Mouse (Mus musculus) testis, adult 2 months (tissue): ENCODE results near the gene Mcub. TPM values are rescaled to one million over a fixed set of nuclear protein-coding genes. Genes with fewer than 3 reads are reported as not detected.

ENCODE experiments used
- H3K27ac ChIP-seq: fragments of 200-500 bp; 2 replicates; pipeline ENCODE4 v1.5.1; 2012; ENCODE audit warnings: low read depth, low read length; ENCODE audit not compliant: control insufficient read depth, insufficient read depth
- H3K27me3 ChIP-seq: fragments of 200-500 bp; 2 replicates; pipeline ENCODE4 v1.6.1; 2012; ENCODE audit warnings: mild to moderate bottlenecking, low read length, moderate library complexity; ENCODE audit not compliant: control insufficient read depth, insufficient read depth
- H3K36me3 ChIP-seq: fragments of 200-500 bp; 2 replicates; pipeline ENCODE4 v1.6.1; 2012; ENCODE audit warnings: mild to moderate bottlenecking, low read length; ENCODE audit not compliant: control insufficient read depth, insufficient read depth
- H3K4me1 ChIP-seq: fragments of 200-500 bp; 2 replicates; pipeline ENCODE4 v1.6.1; 2012; ENCODE audit warnings: low read length; ENCODE audit not compliant: control insufficient read depth, insufficient read depth
- H3K4me3 ChIP-seq: fragments of 200-500 bp; 2 replicates; pipeline ENCODE4 v1.5.1; 2012; ENCODE audit warnings: low read depth, mild to moderate bottlenecking, low read length, moderate library complexity, mixed read lengths; ENCODE audit not compliant: control insufficient read depth
- CTCF ChIP-seq: fragments of 200-500 bp; IDR thresholded peaks from 2 replicates; pipeline ENCODE4 v1.5.1; 2012; ENCODE audit warnings: low read depth, mild to moderate bottlenecking, inconsistent platforms, low read length, moderate library complexity; ENCODE audit not compliant: control insufficient read depth, insufficient read depth, insufficient replicate concordance
- POLR2A ChIP-seq: fragments of 200-500 bp; IDR thresholded peaks from 2 replicates; pipeline ENCODE4 v1.6.1; 2012; ENCODE audit warnings: low read depth, mild to moderate bottlenecking, inconsistent platforms, low read length, moderate library complexity; ENCODE audit not compliant: control insufficient read depth
- polyA plus RNA-seq: library from polyadenylated mRNA; depleted of rRNA; stranded (reverse); fragments of >200 nt; gene quantifications from 2 replicates; pipeline ENCODE4 v1.2.3, GENCODE M21; 2012; rRNA removed

Gene Mcub
- polyA plus RNA-seq, 1 experiment = 2.5 TPM

GRCm38 (mm10) chr3:129877327-129877726, 92.7 kb downstream of the Mcub start:
- no peak for TF ChIP-seq POLR2A
- TF ChIP-seq CTCF = no peak
- H3K27ac ChIP-seq = no peak overlapping the region
- peaks cover 6% of the 10 kb centered on the region for H3K4me1 ChIP-seq
- H3K27me3 ChIP-seq = no peaks in the 10 kb centered on the region
- H3K36me3 ChIP-seq = no peaks in the 10 kb centered on the region
- no peak overlapping the region for H3K4me3 ChIP-seq

Other genes starting within 250 kb of the Mcub start
- 3.4 and 5.7 TPM in 2 replicates for gene Egf, start 214.9 kb downstream of the Mcub start, polyA plus RNA-seq
- not detected in 2 replicates for gene Lrit3, start 166.2 kb downstream of the Mcub start, polyA plus RNA-seq
- 0.28 and 0.42 TPM in 2 replicates for gene Rrh, start 147.6 kb downstream of the Mcub start, polyA plus RNA-seq
- gene Gar1, start 138.8 kb downstream of the Mcub start, polyA plus RNA-seq = 43.1 and 49.6 TPM in 2 replicates
- gene Cfi, start 134.3 kb downstream of the Mcub start, polyA plus RNA-seq = 0.14 and 0.20 TPM in 2 replicates
- gene Pla2g12a, start 91.6 kb downstream of the Mcub start, polyA plus RNA-seq = 75.4 and 94.8 TPM in 2 replicates
- gene Casp6, start 68.8 kb downstream of the Mcub start, polyA plus RNA-seq = 15.9 and 17.9 TPM in 2 replicates
- 147 and 168 TPM in 2 replicates for gene Sec24b, start 91.3 kb upstream of the Mcub start, polyA plus RNA-seq
- 1.5 and 1.9 TPM in 2 replicates for gene Col25a1, start 161.3 kb upstream of the Mcub start, polyA plus RNA-seq